Mouse (Mus musculus) bone marrow, adult 2 months (tissue): Measurements from ENCODE around the gene Tmub2. TPM values are rescaled to one million over a fixed set of nuclear protein-coding genes. Genes with fewer than 3 reads are reported as not detected.

Experiments
- H3K27ac ChIP-seq: fragments of 200-500 bp; 2 replicates; pipeline ENCODE4 v1.5.1; 2012; ENCODE audit warnings: low read depth, mild to moderate bottlenecking, control low read depth, inconsistent platforms, low read length; ENCODE audit not compliant: control insufficient read depth, poor library complexity, insufficient read depth
- H3K4me1 ChIP-seq: fragments of 200-500 bp; 2 replicates; pipeline ENCODE4 v1.6.1; 2011; ENCODE audit warnings: low read length; ENCODE audit not compliant: control insufficient read depth, insufficient read depth
- H3K4me3 ChIP-seq: fragments of 200-500 bp; replicated peaks from 2 replicates; pipeline ENCODE3; 2011; ENCODE audit warnings: mild to moderate bottlenecking, low read depth, low read length, control low read depth; ENCODE audit not compliant: control insufficient read depth
- CTCF ChIP-seq: fragments of 200-500 bp; IDR thresholded peaks from 2 replicates; pipeline ENCODE4 v1.5.1; 2011; ENCODE audit warnings: low read length, control low read depth; ENCODE audit not compliant: control insufficient read depth, insufficient read depth
- POLR2A ChIP-seq: fragments of 200-500 bp; IDR thresholded peaks from 2 replicates; pipeline ENCODE4 v1.6.1; 2011; ENCODE audit warnings: low read depth, mild to moderate bottlenecking, control low read depth, low read length, borderline replicate concordance; ENCODE audit not compliant: control insufficient read depth
- WGBS: fragments of 180-500 bp; shearing (Covaris S2); methylation state at CpG from one replicate; pipeline ENCODE4 v1.1.7; 2018; 5-methylcytosine and 5-hydroxymethylcytosine counted together
- polyA plus RNA-seq: library from polyadenylated mRNA; stranded (reverse); fragments of >200 nt; gene quantifications from 2 replicates; pipeline ENCODE4 v1.2.4, GENCODE M21; 2011; ENCODE audit warnings: low replicate concordance; ENCODE audit not compliant: missing spikeins, insufficient read depth, insufficient read length

The Tmub2 gene
- polyA plus RNA-seq, 1 experiment: 36.9 TPM

DNA sequence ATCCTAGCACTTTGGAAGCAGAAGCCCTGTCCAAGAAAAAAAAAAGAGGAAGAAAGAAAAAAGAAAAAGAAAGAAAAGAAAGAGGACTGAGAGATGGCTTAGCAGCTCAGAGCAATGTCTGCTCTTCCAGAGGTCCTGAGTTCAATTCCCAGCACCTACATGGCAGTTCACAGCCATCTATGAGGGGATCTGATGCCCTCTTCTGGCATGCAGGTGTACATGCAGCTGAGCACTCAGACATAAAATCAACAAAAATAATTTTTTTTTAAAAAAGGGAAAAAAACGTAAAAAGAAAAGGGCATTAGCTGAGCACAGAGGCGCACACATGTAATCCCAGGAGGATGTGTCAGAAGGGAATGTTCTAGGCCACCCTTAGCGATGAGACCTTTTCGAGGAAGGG lies 37.9 kb upstream of the Tmub2 start:
- TF ChIP-seq POLR2A: no peak
- no peak for TF ChIP-seq CTCF
- H3K4me1 ChIP-seq: no peaks in the 10 kb centered on the region
- no peak overlapping the region for H3K27ac ChIP-seq
- 90% methylated on average over 4 of the region's 4 CpGs for WGBS
- H3K4me3 ChIP-seq: no peak overlapping the region

DNA sequence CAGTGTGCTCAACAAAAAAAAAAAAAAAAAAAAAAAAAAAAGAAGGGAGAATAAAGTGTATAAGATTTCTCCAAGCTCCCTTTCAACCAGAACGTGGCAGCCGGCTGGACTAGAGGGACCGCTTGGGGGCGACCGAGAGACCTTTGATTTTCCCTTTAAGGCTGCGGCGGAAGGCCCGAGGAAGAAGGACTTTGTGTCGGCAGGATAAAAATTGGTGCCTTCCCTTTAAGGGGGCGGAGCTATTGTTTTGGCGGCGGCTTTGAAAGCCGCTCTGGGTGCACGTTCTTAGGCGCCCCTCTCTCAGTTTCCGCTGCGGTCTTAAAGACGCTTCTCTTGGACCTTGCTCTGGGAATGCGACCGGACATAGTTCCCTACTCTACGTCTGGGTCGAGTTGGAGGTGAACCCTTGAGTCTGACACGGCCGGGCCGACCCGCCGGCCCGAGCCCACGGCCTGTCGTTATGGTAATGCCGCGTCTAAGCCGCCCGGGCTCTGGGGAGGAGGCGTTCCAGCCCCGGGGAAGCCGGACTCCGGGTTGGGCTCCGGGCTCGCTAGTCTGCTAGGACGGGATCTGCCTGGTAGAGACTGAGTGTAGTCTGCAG lies 36.0 kb upstream of the Tmub2 start, which contains the start of gene BC030867:
Gene BC030867 (plus strand): TSS at position 253 of the 601 bp plus-strand sequence.
- WGBS: under 1% methylated on average over 41 of the region's 41 CpGs
- TF ChIP-seq CTCF: peak; percentile 77
- no peak for TF ChIP-seq POLR2A
- H3K4me1 ChIP-seq: no peaks in the 10 kb centered on the region
- H3K27ac ChIP-seq: peak within 1 kb of the TSS; percentile 9; the same call in 1 of the 2 replicates
- peak within 1 kb of the TSS; percentile 84 for H3K4me3 ChIP-seq

DNA sequence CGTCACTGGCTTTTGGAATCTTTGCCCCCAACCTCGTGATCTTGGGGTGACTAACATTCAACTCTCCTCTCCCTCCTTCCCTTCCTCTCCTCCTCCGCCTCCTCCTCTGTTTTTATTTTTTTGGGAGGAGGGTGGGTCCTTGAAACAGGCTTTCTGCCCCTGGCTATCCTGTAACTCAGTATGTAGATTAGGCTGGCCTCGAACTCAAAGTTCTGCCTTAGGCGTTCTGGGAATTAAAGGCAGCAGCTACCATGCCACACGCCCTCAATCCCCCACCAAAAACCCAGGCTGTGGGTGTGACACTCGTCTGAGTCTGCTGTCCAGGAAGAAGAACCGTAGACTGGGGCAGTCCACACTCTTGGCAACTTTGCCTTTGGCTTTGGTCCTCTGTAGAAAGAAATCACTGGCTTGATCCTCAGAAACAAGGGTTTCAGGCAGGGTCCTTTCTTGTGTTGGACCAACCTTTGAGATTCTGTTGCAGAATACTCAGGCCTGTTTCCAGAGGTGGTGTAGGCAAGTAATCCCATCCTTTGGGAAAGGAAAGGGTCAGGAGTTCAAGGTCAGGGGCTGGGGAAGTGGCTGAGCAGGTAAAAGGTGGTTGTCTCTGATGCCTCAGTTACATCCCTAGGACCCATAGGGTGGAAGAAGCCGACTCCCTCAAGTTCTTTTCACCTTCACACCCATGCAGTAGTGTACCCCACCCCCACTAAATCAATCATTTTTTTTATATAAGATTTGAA lies 35.2 kb upstream of the Tmub2 start:
- 13% methylated on average over 9 of the region's 9 CpGs for WGBS
- Histone ChIP-seq H3K27ac (no peak overlapping the region), H3K4me3 (peak overlapping the region; percentile 84), H3K4me1 (no peaks in the 10 kb centered on the region)
- TF ChIP-seq POLR2A (no peak), CTCF (no peak)

DNA sequence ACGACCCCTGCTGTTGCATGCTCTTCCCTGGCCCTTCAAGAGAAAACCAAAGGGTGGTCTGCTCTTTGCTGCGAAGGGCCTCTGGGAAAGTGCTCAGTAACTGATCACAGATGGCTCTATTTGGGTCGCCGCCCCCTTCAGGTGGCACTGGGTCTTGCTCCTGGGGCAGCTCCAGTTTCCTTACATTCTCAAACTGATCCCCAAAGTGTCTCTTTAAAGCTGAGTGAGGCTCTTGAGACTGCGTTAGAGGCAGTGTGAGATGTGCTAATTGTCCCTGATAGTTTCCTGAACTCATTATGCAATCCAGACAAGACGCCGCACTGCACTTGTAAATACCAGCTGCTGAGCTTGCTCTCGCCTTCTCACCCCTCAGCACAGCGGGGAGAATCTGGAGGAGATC lies 27.2 kb upstream of the Tmub2 start:
- peak; percentile 30; the same call in 1 of the 2 replicates for TF ChIP-seq CTCF
- TF ChIP-seq POLR2A: no peak
- no peak overlapping the region for H3K27ac ChIP-seq
- no peak overlapping the region for H3K4me3 ChIP-seq
- 56% methylated on average over 9 of the region's 9 CpGs for WGBS
- H3K4me1 ChIP-seq: no peaks in the 10 kb centered on the region

DNA sequence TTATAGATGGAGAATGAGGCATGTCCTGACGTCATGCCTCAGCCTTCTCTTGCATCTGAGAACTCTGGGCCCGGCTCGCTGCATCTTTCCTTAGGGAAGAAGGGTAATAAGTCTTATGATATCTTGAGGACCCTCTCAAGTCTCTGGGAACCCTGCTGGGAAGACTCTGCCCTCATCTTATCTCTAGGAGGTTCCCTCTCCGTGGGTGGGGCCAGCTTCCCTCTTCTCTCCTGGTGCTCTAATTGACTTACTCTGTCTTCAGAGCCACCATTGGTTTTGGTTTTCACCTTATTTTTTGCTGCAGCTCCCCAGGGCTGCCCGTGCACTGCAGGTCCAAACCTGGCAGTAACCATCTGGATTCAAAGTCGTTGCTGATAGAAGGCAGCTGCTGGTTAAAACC lies 26.6 kb upstream of the Tmub2 start:
- TF ChIP-seq POLR2A (no peak), CTCF (no peak)
- Histone ChIP-seq H3K27ac (no peak overlapping the region), H3K4me3 (no peak overlapping the region), H3K4me1 (no peaks in the 10 kb centered on the region)
- 86% methylated on average over 6 of the region's 6 CpGs for WGBS

DNA sequence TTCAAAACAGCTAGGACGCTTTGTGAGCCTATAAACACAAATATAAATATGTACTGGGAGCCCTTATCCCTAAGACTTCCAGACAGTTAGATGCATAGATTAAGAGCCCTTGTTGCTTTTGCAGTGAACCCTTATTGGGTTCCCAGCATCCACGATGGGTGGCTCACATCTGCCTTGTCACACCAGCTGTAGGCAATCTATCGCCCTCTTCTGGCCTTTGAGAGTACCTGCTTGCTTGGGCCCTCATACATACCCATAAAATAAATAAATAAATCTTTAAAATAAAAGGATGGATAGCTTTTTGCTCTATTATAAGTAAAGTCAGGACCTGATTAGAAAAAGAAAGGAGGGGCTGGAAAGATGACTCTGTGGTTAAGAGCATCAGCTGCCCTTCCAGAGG lies 26.2 kb upstream of the Tmub2 start:
- TF ChIP-seq POLR2A (no peak), CTCF (peak; percentile 41; the same call in 1 of the 2 replicates)
- Histone ChIP-seq H3K27ac (no peak overlapping the region), H3K4me3 (no peak overlapping the region), H3K4me1 (no peaks in the 10 kb centered on the region)
- WGBS: 83% methylated on average over 3 of the region's 3 CpGs

DNA sequence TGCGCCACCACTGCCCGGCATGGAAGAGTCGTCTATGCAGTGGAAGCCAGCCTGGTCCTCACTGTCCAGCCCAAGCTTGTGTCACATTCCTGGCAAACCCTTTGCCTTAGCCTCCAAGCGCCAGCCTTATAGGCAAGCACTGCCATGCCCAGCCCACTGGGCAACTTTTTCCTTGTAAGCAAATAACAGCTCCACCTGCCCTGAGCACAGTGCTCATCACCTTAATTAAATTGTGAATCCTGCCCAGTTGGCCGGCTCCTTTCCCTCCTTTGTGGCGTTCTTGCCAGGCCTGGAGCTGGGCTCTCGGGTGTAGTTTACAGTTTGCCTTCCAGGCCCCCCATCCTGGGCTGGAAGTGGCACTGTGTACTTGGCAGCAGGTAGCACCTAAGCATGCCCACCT lies 21.5 kb upstream of the Tmub2 start:
- TF ChIP-seq CTCF (no peak), POLR2A (no peak)
- Histone ChIP-seq H3K4me3 (no peak overlapping the region), H3K27ac (no peak overlapping the region), H3K4me1 (no peaks in the 10 kb centered on the region)
- WGBS: 91% methylated on average over 7 of the region's 7 CpGs

DNA sequence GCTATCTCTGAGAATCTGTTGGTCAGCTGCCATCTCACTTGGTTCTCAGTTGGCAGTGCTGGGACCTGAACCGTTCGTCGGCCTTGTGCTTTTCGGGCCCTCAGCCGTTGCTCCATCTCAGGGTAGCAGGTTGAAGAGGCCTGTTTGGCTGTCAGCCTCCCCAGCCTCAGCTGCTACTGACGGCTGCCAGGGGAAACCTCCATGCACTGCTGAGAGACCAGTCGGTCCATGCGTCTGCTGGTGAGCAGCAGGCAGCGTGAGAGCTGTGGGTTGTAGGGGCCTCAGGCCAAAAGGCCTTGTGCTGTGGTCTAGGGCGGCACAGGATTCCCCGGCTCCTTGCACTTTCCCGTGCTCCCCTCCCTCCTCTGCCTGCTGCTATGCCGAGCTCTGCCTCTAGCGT lies 18.9 kb upstream of the Tmub2 start:
- TF ChIP-seq CTCF: no peak
- no peak for TF ChIP-seq POLR2A
- no peak overlapping the region for H3K4me3 ChIP-seq
- H3K4me1 ChIP-seq: no peaks in the 10 kb centered on the region
- H3K27ac ChIP-seq: no peak overlapping the region
- WGBS: 87% methylated on average over 14 of the region's 14 CpGs
